Comparison of ENCODE assay signal across 40 mouse cellular contexts in the genomic region with DNA sequence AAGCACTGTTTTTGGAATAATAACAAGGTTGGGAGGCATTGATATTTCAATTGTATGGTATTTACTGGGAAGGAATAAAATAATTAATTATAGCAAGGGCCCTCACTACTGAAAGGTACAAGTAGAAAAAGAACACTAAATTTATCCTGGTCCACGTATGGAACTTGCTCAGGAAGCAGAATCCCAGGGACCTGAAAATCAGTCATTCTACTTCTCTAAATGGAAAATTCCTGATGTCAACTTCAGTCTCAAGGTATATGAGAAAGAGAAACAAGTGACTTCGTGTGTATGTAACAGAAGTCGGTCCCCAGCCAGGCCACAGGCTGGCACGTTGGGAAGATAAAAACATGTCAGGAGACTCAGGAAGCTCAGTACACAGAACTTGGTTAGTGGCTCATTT. TPM values are rescaled to one million over a fixed set of nuclear protein-coding genes. Genes with fewer than 3 reads are reported as not detected.
"Had no signal": no experiment of that assay in that cellular context is flagged by ENCODE, and none has a peak within 500 bp of the region (broad histone marks: within the 10 kb centered on the region; RNA-seq: fewer than 3 reads in every experiment).

Vmn1r219 (plus strand) TSS at position 301 of the 400 bp plus-strand sequence.

- DNase-seq: heart, postnatal 10 days; heart, postnatal 14 days; heart, postnatal 36 days; heart, postnatal 4 days; kidney, adult 11 months; kidney, adult 18-20 months; kidney, adult 2 months; kidney, adult 8-10 months; kidney, adult 9 months; kidney, postnatal 10 days; kidney, postnatal 14 days; kidney, postnatal 25 days; kidney, postnatal 36 days; kidney, postnatal 4 days; layer of hippocampus, adult 9-11 months; layer of hippocampus, postnatal 36 days had no signal

- H3K27me3 ChIP-seq: heart, embryonic 13.5 days; heart, embryonic 15.5 days; hindbrain, embryonic 12.5 days; hindbrain, embryonic 13.5 days; hindbrain, embryonic 15.5 days; intestine, embryonic 15.5 days; kidney, embryonic 15.5 days had no signal

- H3K27ac ChIP-seq: heart, embryonic 10.5 days; heart, embryonic 13.5 days; heart, embryonic 15.5 days; hindbrain, embryonic 10.5 days; hindbrain, embryonic 12.5 days; hindbrain, embryonic 13.5 days; hindbrain, embryonic 14.5 days; hindbrain, embryonic 15.5 days; hindbrain, postnatal 0 days; intestine, embryonic 15.5 days; kidney, embryonic 15.5 days; kidney, postnatal 0 days; layer of hippocampus, adult 2 months; left cerebral cortex, adult 2 months had no signal

- H3K9ac ChIP-seq: heart, embryonic 13.5 days; heart, embryonic 15.5 days; hindbrain, embryonic 12.5 days; hindbrain, embryonic 13.5 days; hindbrain, embryonic 14.5 days; hindbrain, embryonic 15.5 days; intestine, embryonic 15.5 days; kidney, embryonic 15.5 days had no signal

- ATAC-seq: hindbrain, embryonic 16.5 days; hindbrain, postnatal 0 days; inflammation-experienced regulatory T-cells, adult 6 months; intestine, embryonic 15.5 days; intestine, embryonic 16.5 days; intestine, postnatal 0 days had no signal

- H3K4me1 ChIP-seq: heart, embryonic 10.5 days; hindbrain, embryonic 12.5 days; hindbrain, embryonic 13.5 days; intestine, embryonic 15.5 days; kidney, embryonic 15.5 days had no signal

- H3K9me3 ChIP-seq: heart, embryonic 10.5 days; heart, embryonic 13.5 days; heart, embryonic 15.5 days; hindbrain, embryonic 10.5 days; hindbrain, embryonic 12.5 days; hindbrain, embryonic 13.5 days; hindbrain, embryonic 15.5 days; intestine, embryonic 15.5 days; kidney, embryonic 15.5 days had no signal

- H3K4me3 ChIP-seq: heart, embryonic 10.5 days; heart, embryonic 13.5 days; heart, embryonic 15.5 days; hindbrain, embryonic 10.5 days; hindbrain, embryonic 12.5 days; hindbrain, embryonic 13.5 days; hindbrain, embryonic 15.5 days; intestine, embryonic 15.5 days; kidney, embryonic 15.5 days; layer of hippocampus, adult 2 months; left cerebral cortex, adult 2 months had no signal

- H3K36me3 ChIP-seq: heart, embryonic 10.5 days; heart, embryonic 13.5 days; heart, embryonic 15.5 days; hindbrain, embryonic 10.5 days; hindbrain, embryonic 12.5 days; hindbrain, embryonic 13.5 days; hindbrain, embryonic 15.5 days; intestine, embryonic 15.5 days; kidney, embryonic 15.5 days had no signal

- H3K4me2 ChIP-seq: heart, embryonic 11.5 days; heart, embryonic 13.5 days; heart, embryonic 15.5 days; hindbrain, embryonic 12.5 days; hindbrain, embryonic 13.5 days; hindbrain, embryonic 14.5 days; hindbrain, embryonic 15.5 days; intestine, embryonic 15.5 days; kidney, embryonic 15.5 days had no signal

RNA-seq across cellular contexts. Expression of gene Vmn1r219, which starts in this region (rescaled TPM):
- polyA plus RNA-seq: heart, embryonic 11.5 days; heart, embryonic 13.5 days; heart, embryonic 14.5 days; heart, embryonic 15.5 days; heart, postnatal 0 days; hindbrain, embryonic 11.5 days; hindbrain, embryonic 12.5 days; hindbrain, embryonic 13.5 days; hindbrain, embryonic 14.5 days; hindbrain, embryonic 15.5 days; hindbrain, embryonic 16.5 days; hindbrain, postnatal 0 days; inflammation-experienced regulatory T-cells, adult 6 months; intestine, embryonic 15.5 days; intestine, embryonic 16.5 days; kidney, adult 2 months; kidney, embryonic 15.5 days; kidney, embryonic 16.5 days; kidney, postnatal 0 days; large intestine, adult 2 months had no signal
